Mouse (Mus musculus) megakaryocyte, embryonic 14.5 days (primary cell): Measurements from ENCODE around the gene Ankdd1a. TPM values are rescaled to one million over a fixed set of nuclear protein-coding genes. Genes with fewer than 3 reads are reported as not detected.
A peak's percentile ranks its signal among the peaks of the same experiment; 100 is the strongest.

Experiments
- H3K27me3 ChIP-seq: replicated peaks from 2 replicates; pipeline ENCODE3; 2012; ENCODE audit warnings: inconsistent platforms
- H3K36me3 ChIP-seq: replicated peaks from 2 replicates; pipeline ENCODE3; 2012; ENCODE audit warnings: low read length, inconsistent platforms, mixed read lengths
- H3K4me1 ChIP-seq: 2 replicates; pipeline ENCODE4 v1.6.1; 2012; ENCODE audit warnings: inconsistent platforms
- H3K4me3 ChIP-seq: replicated peaks from 2 replicates; pipeline ENCODE3; 2012; ENCODE audit warnings: moderate library complexity, mild to moderate bottlenecking, inconsistent platforms
- H3K9me3 ChIP-seq: 2 replicates; pipeline ENCODE4 v1.6.1; 2012; ENCODE audit warnings: inconsistent platforms
- FLI1 ChIP-seq: IDR thresholded peaks from 2 replicates; pipeline ENCODE4 v1.6.1; 2012; ENCODE audit warnings: low read length, inconsistent platforms, mixed read lengths
- GATA1 ChIP-seq: IDR thresholded peaks from 3 replicates; pipeline ENCODE4 v1.6.1; 2012; ENCODE audit warnings: mixed read lengths, low read length, inconsistent platforms, borderline replicate concordance
- polyA plus RNA-seq: library from polyadenylated mRNA; stranded (reverse); fragments of >175 nt; gene quantifications from 2 replicates; pipeline ENCODE4 v1.2.3, GENCODE M21; 2012; ENCODE audit warnings: low replicate concordance; ENCODE audit not compliant: insufficient read depth

Gene Ankdd1a
- polyA plus RNA-seq, 1 experiment = not detected

- Histone ChIP-seq H3K4me1 (peaks cover 98% of the 10 kb centered on the region), H3K9me3 (no peaks in the 10 kb centered on the region), H3K4me3 (peak overlapping the region; percentile 71), H3K36me3 (peaks cover 49% of the 10 kb centered on the region), H3K27me3 (no peaks in the 10 kb centered on the region)
- TF ChIP-seq FLI1 (no peak), GATA1 (no peak)
Observed at GRCm38 (mm10) chr9:65546413-65546695, 26.4 kb upstream of the Ankdd1a start.

- peaks cover 98% of the 10 kb centered on the region for H3K4me1 ChIP-seq
- peaks cover 44% of the 10 kb centered on the region for H3K36me3 ChIP-seq
- no peak for TF ChIP-seq FLI1
- no peak for TF ChIP-seq GATA1
- peak overlapping the region; percentile 71 for H3K4me3 ChIP-seq
- no peaks in the 10 kb centered on the region for H3K27me3 ChIP-seq
- H3K9me3 ChIP-seq = no peaks in the 10 kb centered on the region
Observed at GRCm38 (mm10) chr9:65545635-65546412, 25.8 kb upstream of the Ankdd1a start.

GRCm38 (mm10) chr9:65542111-65542524 is 22.1 kb upstream of the Ankdd1a start:
- TF ChIP-seq GATA1 (0 out of 3 replicates have a peak, but pooled peaks have one; percentile 46), FLI1 (no peak)
- H3K27me3 ChIP-seq = no peaks in the 10 kb centered on the region
- H3K9me3 ChIP-seq = no peaks in the 10 kb centered on the region
- H3K4me3 ChIP-seq = peak overlapping the region; percentile 87
- H3K36me3 ChIP-seq = peaks cover 31% of the 10 kb centered on the region
- peaks cover 98% of the 10 kb centered on the region for H3K4me1 ChIP-seq

GRCm38 (mm10) chr9:65541126-65542068 is 21.4 kb upstream of the Ankdd1a start:
- peak overlapping the region; percentile 87 for H3K4me3 ChIP-seq
- H3K4me1 ChIP-seq = peaks cover 98% of the 10 kb centered on the region
- no peaks in the 10 kb centered on the region for H3K27me3 ChIP-seq
- peaks cover 39% of the 10 kb centered on the region for H3K36me3 ChIP-seq
- no peak for TF ChIP-seq FLI1
- no peak for TF ChIP-seq GATA1
- no peaks in the 10 kb centered on the region for H3K9me3 ChIP-seq

GRCm38 (mm10) chr9:65539697-65540096 is 19.7 kb upstream of the Ankdd1a start:
- no peak for TF ChIP-seq GATA1
- no peak for TF ChIP-seq FLI1
- H3K9me3 ChIP-seq = no peaks in the 10 kb centered on the region
- no peak overlapping the region for H3K4me3 ChIP-seq
- H3K27me3 ChIP-seq = no peaks in the 10 kb centered on the region
- H3K4me1 ChIP-seq = peaks cover 98% of the 10 kb centered on the region
- H3K36me3 ChIP-seq = peaks cover 39% of the 10 kb centered on the region

GRCm38 (mm10) chr9:65537901-65538630 is 18.1 kb upstream of the Ankdd1a start:
- H3K9me3 ChIP-seq = no peaks in the 10 kb centered on the region
- peak overlapping the region; percentile 24 for H3K4me3 ChIP-seq
- TF ChIP-seq GATA1 (no peak), FLI1 (no peak)
- peaks cover 41% of the 10 kb centered on the region for H3K36me3 ChIP-seq
- H3K4me1 ChIP-seq = peaks cover 100% of the 10 kb centered on the region
- no peaks in the 10 kb centered on the region for H3K27me3 ChIP-seq

- Histone ChIP-seq H3K4me3 (peak overlapping the region; percentile 70), H3K36me3 (peaks cover 44% of the 10 kb centered on the region), H3K4me1 (peaks cover 100% of the 10 kb centered on the region), H3K9me3 (no peaks in the 10 kb centered on the region), H3K27me3 (no peaks in the 10 kb centered on the region)
- no peak for TF ChIP-seq FLI1
- TF ChIP-seq GATA1 = no peak
Observed at GRCm38 (mm10) chr9:65536491-65536890, 16.5 kb upstream of the Ankdd1a start.

GRCm38 (mm10) chr9:65535789-65536469 is 15.9 kb upstream of the Ankdd1a start:
- H3K4me3 ChIP-seq = peak overlapping the region; percentile 70
- no peaks in the 10 kb centered on the region for H3K27me3 ChIP-seq
- H3K36me3 ChIP-seq = peaks cover 45% of the 10 kb centered on the region
- no peaks in the 10 kb centered on the region for H3K9me3 ChIP-seq
- TF ChIP-seq FLI1 (no peak), GATA1 (no peak)
- H3K4me1 ChIP-seq = peaks cover 100% of the 10 kb centered on the region

GRCm38 (mm10) chr9:65535191-65535722 is 15.3 kb upstream of the Ankdd1a start:
- no peak overlapping the region for H3K4me3 ChIP-seq
- TF ChIP-seq GATA1 = no peak
- H3K36me3 ChIP-seq = peaks cover 43% of the 10 kb centered on the region
- H3K4me1 ChIP-seq = peaks cover 100% of the 10 kb centered on the region
- no peaks in the 10 kb centered on the region for H3K27me3 ChIP-seq
- no peaks in the 10 kb centered on the region for H3K9me3 ChIP-seq
